Mouse (Mus musculus) heart, postnatal 10 days (tissue): Measurements from ENCODE around the gene Cyp26b1. TPM values are rescaled to one million over a fixed set of nuclear protein-coding genes. Genes with fewer than 3 reads are reported as not detected.

Source experiments
- DNase-seq, 2 experiments: peaks; one replicate each; pipeline ENCODE4 v3.0.0; 2021
- intact Hi-C: fragments of 180-260 bp; cut with DNase I; formaldehyde crosslinking; loops from one replicate; pipeline ENCODE4 v1.15.1; 2025
- total RNA-seq, 2 experiments: library from RNA; stranded (reverse); gene quantifications; 2 replicates each; pipeline ENCODE4 v1.2.3; 2021

Cyp26b1 gene
- total RNA-seq, 2 experiments from 2014 or later, result 1.8 to 2.0 TPM

DNA sequence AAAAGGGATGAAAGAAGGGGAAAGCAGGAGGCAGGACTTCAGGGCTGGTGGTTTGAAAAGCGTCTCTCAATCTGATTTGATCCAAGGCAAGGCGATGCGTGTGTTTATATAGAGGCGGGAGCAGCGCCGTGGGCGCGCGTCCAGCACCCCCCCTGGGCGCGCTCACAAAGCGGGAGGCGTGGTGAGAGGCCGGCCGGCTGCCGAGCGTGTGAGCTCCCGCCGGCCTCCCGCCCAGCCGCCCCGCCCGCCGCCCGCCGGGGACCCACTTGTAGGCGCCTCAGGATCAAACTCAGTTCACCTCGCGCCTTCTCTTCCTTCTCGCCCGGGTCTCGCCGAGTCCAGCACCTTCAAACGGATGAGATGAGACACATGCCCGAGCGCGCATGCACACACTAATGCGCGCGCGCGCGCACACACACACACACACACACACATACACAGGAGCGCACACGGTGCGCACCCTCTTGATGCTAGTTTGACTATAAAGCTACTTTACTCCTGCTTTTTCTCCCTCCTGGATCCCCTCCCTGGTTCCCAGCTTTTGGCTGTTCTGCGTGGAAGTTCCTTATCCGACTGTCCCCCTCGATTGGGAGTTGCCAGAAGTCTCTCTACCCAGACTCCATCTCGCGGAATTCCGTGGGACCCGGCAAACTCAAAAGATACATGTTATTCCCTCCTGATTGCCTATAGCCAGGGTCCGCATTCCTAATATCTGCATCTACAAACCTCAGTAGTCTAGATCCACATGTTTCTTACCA lies 4.6 kb downstream of the Cyp26b1 start:
- DNase-seq, result peak; percentile 42 to 52
- intact Hi-C loops, result no loop called here

DNA sequence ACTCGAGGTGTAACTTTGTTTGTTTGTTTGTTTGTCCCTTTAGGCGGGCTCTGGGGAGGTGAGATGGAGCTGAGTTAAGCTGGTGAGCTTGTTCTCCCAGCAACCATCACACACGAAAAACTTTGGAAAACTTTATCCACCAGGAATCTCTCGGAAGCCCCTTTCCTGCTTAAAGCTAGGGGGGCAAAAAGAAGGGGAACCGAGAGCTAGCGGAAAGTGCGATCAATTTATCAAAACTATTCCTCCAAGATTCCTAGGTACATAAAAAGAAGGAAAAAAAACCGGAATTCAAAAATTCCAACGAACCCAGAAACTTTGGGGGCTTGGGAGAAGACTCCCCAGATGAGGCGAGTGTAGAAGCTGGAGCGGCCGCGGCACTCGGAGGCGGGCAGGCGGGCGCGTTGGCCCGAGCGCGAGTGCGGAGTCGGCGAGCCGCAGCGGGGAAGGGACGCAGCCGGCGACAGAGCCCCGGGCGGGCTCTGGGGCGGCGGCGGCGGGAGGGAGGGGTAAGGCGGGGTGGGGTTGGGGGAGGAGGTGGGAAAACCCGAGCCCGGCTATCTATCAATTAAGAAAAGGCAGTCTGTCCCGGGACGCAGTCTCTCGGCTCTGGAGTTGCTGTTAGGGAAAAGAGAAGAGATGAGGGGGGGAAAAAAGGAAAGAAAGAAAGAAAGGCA lies 5.3 kb downstream of the Cyp26b1 start:
- intact Hi-C loops, result no loop called here
- DNase-seq, result peak; percentile 34 to 43

DNA sequence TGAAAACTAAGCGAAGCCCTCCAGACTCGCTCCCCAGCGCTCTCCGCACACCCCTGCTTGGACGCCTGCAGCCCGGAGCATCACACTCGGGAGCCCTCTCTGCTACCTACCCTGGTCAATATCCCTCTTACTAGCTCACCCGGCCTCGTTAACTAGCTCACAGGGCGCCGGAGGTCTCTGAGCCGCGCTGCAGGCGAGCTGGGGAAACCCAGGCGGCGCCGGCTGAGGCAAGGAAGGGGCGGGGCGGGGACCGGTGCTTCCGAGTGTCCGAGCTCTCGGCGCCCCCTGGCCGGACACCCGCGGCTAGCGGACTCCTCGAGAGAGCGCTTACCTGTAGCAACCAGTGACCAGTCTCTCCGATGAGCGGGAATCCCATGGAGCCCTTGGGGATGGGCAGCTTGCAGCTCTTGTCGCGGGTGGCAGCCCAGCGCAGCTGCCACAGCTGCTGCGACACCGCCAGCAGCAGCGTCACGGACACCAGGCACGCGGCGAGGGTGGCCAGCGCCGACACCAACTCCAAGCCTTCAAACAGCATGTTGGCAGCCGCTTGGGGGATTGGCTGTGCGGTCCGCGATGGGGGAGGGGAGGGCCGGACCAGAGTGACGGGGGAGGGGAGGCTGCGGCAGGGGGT lies 6.1 kb downstream of the Cyp26b1 start:
- intact Hi-C loops, result no loop called here
- peak; percentile 64 to 66 for DNase-seq

DNA sequence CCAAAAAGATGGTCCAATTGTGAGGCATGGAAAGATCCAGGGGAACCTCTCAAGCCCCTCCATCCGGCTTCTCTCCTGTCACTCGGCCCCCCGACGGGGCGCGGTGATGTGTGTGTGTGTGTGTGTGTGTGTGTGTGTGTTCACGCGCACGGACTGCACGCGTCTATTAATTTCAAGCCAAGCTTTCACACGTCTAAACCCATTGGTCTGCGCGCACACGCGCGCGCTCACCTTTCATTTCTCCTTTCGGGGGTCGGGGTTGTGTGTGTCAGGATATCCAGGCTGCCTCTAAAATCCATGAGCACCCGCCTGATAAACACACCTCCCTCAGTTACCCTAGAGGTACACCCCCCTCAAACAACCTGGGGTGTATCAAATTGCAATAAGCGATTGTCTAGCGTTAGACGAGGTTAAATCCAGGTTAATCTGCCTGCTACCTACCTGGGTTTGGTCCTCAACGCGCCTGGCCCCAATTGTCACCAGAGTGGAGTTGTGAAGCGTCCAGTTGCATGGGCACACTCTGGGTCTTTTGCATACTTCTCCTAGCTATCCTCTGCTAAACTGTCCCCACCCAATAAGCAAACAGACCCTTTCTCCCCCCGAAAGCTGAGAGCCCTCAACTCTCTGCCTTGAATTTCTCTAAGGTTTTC lies 7.0 kb downstream of the Cyp26b1 start:
- intact Hi-C loops, result no loop called here
- DNase-seq, result no peak

DNA sequence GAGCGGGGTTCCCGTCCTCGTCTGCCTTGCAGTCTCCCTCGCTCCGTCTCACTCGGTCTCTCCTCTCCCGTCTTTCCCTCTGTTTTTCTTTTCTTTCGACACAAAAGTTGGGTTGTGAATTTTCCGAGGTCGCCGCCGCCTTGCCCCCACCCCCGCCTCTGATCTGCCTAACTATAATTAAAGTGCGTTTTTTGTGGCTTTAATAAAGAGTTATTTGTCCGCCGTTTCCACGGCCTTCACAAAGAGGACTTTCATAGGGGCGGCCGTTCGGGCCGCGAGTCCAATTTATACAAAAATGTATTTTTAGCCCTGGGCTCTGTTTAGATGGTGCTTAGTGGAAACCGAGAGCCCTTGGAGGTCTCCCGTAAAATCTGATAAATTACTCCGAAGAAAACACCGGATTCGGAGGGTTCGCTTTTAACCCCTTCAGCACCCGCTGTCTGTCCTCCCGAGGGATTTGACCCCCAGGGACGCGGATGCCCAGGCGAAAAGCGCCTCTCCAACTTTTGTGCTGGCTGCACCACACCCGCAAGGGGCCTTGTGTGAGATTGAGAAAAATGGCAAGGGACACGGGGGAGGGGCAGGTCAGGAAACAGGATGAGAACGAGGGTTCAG lies 7.9 kb downstream of the Cyp26b1 start:
- peak; percentile 21 to 31 for DNase-seq
- intact Hi-C loops, result no loop called here

DNA sequence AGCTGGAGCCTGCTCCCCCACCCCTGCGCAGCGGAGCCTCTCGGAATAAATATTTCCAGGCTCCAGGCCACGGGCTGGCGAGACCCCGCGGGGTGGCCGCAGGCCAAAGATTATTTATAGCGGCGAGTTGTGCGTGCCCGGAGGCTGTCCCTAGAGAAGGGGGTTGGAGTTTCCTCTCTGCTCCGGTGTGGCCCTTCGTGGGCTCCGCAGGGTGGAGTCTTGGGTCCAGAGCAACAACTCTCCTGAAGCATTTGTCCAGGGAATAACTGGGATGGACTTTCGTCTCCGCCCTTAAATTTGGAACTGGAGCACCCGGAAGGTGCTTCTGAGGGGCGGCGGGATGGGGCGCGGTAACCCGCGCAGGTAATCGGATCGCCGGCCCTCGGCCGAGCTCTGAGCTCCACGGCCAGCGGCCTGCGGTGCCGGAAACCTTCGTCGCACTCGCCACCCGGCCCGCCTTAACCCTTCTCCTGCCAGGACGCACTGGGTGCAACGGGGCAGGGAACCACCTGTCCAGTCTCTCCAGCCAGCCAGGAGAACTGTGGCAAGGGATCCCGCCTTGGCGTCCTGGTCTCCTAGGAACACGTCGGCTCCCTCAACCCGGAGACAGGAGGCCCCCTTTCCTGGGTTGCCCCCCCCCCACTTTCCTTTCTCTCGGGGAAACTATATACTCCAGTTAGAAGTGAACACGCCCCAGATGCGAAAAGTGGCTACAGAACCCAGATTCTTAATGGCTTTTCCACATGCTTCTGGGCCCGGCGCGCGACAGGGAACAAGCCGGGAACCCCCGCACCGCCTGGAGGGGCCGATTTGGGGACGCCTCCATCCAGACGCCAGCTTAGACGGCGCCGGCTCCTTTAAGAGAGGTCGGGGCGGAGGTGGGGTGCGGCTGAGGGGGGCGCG lies 8.7 kb downstream of the Cyp26b1 start:
- peak; percentile 87 to 88 for DNase-seq
- intact Hi-C loops, result no loop called here

DNA sequence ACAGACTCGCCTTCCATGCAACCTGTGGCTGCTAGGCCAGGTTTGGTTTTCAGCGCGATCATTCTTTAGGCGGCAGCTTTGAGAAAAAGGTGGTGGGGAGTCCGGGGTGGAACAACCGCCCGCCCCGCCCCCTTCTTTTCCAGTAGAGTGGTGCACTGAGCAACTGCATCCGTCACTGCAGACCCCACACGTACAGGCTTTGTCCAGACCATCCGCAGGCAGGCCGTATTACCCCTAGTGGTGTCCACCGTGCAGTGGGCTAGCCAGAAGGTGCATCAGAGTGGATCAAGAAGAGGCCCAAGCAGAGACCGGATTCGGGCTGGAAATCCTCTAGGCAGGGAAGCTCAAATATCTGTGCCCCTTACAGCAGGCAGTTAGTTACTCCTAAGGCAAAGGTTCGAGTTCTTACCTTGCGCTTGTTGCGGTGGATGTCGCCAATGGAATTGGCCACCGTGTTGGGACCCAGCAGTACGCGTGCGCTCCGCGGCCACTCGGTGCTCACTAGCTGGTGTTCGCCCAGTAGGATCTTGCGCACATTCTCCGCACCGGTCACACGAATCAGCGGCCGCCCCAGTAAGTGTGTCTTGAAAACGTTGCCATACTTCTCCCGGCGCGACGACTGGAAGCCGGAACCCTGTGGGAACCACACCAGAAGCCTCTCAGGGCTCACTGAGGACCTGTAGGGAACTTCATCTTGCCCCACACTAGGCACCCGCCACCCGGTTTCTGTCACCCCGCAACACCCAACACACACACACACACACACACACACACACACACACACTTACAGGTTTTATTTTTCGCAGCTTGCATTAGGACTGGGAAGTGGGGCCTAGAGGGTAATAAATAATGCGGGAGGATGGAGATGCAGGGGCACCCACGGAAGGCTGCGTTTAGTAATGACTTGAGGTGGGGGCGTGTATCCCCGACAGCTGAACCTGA lies 9.6 kb downstream of the Cyp26b1 start:
- DNase-seq, result peak; percentile 38 to 48
- intact Hi-C loops, result no loop called here

DNA sequence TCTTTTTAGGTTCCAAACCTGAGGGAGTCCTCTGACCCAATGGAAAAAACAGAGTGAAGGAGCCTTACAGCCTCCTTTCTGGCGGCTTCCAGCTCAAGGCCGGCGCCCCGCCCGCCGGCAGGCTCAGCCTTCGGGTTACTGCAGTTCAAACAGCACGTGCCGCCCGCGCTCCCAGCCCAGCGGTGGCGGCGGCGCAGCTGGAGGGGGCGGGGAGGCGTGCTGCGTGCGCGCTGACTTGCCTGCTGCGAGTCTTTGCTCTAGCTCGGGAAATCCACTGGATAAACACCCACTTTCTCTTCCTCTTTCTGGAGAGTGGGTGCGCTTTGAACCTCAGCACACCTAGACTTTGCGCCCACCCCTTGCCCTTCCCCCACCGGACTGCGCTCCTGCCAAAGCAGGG lies 10.3 kb downstream of the Cyp26b1 start:
- intact Hi-C loops, result no loop called here
- DNase-seq, result peak; percentile 83 to 85

DNA sequence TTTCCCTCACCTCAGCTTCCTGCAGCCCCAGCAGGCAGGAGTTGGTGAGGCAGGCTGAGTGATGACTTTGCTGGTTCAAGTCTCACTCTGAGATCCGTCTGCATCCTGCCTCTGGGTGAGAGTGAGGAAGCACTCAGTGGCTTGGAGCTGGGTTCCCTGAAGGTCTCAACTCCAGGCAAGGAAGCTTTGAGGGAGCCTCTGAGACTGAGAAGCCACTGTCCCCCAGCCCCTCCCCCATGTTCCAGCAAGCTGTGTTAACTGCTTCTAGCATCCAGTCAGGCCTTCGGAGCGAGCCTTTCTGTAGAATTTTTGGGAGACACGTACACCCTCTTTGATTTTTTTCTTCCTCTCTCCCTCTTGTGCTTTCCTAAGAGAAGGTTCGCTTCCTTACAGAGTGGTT lies 10.9 kb downstream of the Cyp26b1 start:
- intact Hi-C loops, result no loop called here
- no peak for DNase-seq

DNA sequence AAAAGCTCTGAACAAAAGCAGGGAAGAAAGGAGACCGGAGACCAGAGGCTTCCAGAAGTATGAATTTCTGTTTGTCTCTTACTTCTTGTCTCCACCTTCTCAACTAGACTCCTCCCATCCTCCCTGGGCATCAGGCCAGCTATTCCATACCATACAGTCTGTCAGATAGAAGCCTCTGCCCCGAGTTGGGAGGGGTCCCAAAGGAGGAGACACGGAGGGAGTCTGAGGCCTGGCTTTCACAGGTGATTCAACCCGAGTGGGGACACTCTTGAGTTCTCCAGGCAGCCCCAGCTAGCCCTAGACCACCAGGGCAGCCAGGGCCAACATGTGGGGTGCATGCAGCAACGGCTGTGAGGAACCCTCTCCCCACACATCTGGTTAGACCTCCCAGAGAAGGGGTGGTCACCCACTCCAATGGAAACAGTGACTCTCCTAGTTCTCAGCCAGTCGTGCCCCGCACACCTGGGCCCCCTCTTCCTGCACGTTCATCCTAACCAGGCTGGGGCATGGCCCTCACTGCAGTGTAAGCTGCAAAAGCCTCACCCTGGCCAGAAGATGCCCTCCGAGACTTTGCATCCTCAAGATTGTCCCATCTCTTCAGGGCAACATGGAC lies 11.8 kb downstream of the Cyp26b1 start:
- no peak for DNase-seq
- intact Hi-C loops, result no loop called here

DNA sequence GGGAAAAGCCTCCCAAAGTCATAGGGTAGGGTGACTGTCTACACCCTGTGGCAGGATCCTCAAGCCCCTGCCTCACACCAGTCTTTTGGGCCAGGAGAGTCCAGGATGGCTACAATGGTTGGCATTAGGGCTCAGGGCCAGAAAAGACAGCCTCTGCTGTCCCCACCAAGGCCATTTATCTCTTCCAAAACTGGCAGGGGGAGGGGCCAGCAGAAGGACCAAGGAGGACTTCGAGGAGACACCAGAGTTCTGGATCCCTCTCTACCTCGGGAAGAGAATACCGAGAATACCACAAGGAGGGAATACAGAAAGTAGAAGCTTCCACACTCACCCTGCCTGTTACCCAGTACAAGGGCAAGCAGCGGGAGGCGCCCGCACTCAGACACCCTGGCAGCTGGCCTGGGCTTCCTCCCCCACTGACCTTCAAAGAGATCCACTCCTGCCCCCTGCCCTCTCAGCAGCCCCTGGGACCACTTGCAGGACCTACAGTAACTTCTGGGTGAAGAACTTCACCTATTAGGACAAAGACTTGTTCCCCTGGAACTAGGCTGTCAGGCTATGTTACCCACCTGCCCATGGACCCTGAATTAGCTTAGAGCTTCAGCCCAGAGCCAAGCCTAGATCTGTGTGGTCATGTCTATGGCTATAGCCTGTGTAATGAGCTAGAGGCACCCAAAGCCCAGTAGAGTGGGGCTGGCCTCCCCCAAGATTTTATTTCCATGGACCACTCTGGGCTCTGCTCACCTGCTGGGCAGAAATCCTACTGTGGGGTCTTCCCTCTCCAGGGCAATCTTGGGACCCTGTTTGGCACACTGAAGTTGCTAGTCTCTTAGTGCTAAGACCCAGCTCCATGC lies 12.5 kb downstream of the Cyp26b1 start:
- peak; percentile 22 to 33 for DNase-seq
- intact Hi-C loops, result no loop called here

DNA sequence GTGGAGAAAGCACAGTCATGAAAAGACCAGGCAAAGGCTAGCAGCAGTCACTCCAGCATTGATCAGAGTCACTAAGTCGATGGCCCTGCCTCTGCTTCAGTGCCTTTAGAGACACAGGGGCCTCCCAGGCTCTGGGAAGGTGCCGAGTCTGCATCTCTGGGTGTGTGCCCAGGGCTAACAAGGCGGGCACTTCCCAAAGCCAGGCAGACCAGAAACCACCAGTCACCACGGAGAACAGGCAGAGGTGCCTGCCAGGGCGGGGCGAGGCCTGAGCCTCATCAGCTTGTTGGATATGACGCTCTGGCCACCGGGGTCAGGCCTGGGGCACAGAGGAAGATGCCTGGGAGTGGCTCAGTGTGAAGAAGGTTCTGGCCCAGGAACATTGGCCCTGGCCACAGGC lies 14.2 kb downstream of the Cyp26b1 start:
- intact Hi-C loops, result no loop called here
- DNase-seq, result no peak

DNA sequence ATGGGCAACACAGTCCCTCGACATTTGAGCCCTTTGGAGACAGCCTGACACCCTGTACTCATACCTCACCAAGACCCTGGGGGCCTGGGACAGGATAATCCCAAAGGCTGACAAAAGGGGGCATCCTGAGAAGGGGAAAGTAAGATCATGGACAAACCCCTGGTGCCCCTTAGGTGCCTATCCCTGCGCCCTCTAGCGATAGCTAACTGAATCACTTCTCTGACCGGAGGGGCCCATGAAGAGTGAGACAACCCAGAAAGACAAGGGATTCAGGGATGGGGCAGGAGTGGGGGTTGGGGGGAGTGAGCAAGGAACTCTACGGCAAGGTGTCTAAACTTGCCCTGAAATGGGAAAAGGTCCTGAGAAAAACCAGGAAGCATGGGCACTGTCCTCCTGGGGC lies 14.8 kb downstream of the Cyp26b1 start:
- DNase-seq, result peak; percentile 28 to 63
- intact Hi-C loops, result no loop called here

DNA sequence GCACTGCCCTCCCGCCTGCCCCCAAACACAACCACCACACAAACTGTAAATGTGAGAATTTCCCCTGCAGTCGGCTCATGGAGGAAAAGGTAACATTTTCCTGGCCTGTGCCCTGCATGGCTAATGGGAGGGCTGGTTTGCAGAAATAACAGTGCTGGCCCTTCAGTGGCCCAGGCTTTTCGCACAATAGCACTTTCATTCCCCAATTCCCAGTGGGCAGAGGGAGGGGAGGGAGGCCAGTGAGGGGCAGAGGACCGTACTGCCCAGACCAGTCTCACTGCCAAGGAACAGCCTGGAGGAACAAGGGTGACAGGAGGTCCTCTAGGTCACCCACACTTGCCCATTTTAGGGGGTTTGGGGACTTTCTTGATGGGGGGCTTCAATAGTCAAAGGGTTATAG lies 15.8 kb downstream of the Cyp26b1 start:
- intact Hi-C loops, result no loop called here
- no peak for DNase-seq

DNA sequence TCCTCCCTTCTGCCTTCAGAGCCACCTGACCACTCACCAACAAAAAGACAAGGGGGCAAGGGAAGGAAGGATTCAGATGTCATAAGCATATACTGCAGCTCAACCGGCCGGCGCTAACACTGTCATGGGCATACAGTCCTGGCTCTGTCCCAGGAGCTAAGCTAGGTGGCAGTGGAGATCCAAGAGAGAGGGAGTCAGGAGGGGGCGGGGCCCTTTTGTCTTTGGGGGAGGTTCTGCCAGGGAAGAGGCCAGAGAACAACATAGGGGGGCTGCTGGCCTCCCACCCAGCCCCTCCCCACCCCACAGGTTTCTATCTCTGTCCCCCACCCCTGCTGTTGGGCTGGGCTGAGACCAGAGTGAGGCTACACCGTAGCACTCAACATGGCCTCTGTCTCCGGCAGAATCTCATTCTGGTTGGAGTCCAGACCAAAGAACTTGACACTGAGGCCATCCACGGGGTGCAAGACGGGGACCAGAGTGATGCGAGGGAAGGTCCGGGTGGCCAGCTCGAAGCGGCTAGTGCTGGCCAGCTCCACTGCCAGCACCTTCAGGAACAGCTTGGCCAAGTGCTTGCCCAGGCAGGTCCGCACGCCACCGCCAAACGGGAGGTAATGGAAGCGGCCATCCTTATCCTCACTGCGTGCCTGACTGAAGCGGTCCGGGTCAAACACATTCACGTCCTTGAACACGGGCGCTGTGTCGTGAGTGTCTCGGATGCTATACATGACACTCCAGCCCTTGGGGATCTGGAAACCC lies 19.6 kb downstream of the Cyp26b1 start:
- intact Hi-C loops, result no loop called here
- DNase-seq, result peak; percentile 51 to 54

DNA sequence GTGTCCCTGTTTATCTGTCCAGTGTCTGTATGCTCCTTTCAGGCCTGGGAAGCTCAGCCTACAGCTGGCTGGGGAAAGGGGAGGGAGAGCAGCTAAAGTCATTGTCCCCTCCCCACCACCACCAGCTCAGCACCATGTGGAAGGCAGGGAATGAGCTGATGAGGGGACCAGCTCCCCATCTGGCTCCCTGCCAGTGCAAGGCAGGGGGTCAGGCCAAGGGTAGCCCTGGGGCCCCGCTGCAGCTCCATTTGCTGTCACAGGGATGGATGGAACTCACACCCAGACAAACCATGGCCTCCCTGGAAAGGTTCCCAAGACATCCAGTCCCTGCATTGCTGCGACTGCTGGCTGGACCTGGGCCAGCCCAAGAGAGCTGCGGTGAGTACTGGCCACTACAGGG lies 23.7 kb downstream of the Cyp26b1 start:
- DNase-seq, result no peak
- intact Hi-C loops, result no loop called here

DNA sequence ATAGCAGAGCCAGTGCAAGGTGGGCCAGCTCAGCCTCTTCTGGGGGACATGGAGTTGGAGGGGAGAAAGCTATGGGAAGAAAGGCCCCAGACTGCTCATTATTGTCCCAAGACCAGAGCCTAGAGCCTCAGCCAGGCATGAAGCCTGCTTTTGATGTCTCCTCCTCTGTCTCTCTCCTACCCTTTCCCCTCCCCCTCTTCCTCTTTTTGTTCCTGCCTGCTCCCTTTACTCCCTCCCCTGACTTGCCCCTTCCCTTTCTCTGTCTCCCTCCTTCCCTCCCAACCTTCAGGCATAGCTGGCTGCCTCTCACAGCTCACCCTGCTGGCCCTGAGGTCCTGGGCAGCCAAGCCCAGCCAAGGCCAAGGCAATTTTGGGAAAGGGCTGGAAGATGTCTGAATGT lies 24.1 kb downstream of the Cyp26b1 start:
- no peak for DNase-seq
- intact Hi-C loops, result no loop called here
